Mouse (Mus musculus) cerebellum, postnatal 36 days (tissue): ENCODE results near the gene Samm50.

ENCODE experiments used
- DNase-seq, 2 experiments: peaks; one replicate each; pipeline ENCODE4 v3.0.0; 2021 to 2022; ENCODE audit warnings: mixed read lengths in 2 of 2

Samm50 gene

GRCm38 (mm10) chr15:84212031-84212755 is 20.2 kb downstream of the Samm50 start:
- peak; percentile 87 to 89 for DNase-seq

DNA sequence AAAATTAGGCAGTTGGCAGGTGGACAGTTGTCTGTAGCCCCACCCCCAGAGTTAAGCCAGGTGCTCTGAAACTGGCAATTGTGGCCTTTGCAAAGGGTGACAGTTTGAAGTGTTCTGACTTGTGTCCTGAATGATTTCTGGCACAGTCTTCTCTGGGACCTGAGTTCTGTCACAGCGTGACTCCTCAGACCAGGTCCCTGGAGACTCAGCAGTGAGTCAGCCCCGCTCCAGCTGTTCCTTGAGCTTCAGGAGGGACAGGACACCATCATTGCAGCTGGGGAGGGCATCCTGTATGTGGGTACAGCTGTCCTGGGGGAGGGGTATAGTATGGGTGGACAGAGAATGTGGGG is 20.7 kb downstream of the Samm50 start:
- no peak for DNase-seq

GRCm38 (mm10) chr15:84213162-84213739 is 21.2 kb downstream of the Samm50 start:
- DNase-seq, result no peak

DNA sequence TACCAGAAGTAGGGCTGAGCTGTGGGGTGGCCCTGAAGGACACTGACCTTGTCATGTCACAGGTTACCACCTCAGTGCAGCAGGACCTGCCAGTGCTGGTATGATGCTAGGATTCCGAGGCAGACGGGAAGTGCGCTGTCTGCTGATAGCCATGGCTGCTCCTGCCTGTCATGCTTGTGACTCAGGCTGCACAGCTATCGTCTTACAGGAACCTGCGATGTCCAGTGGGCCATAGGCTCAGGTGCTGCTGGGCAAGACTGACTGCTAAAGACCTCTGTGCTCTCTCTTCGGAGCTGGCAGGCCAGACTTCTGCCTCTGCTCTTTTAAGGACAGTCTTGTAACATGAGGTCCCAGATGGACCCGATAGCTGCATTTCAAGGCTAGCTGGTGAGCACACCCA is 22.4 kb downstream of the Samm50 start:
- DNase-seq, result no peak

GRCm38 (mm10) chr15:84215273-84215672 is 23.2 kb downstream of the Samm50 start:
- DNase-seq, result no peak

- no peak for DNase-seq
Observed at GRCm38 (mm10) chr15:84216026-84216425, 24.0 kb downstream of the Samm50 start.

DNA sequence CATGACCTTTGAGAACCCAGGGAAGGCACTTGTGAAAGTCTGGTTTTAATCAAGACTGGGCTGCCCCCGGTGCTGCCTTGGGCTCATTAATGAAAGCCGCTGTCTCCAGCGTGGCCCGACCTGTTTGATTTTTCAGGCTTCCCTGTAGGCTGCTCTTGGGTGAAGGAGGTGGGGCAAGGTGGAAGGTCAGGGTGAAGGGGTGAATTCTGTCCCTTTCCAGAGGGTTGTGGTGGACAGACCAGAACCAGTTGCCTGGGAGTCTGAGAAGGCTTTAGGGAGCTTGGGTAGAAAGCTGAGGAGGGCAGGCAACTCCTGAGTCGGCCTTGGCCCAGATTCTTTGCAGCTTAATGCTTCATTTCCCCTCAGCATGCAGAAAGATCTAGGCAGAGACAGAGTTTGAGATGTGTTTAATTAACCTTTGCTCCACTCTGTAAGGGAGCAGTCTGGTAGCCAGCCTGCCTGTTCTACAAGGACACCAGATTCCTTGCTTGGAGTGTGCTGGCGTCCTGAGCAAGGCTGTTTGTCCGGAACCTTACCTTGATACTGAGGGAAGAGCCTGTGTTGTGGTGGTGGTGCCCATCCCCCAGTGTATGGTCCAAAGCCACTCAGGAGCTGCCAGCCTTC is 24.5 kb downstream of the Samm50 start:
- no peak for DNase-seq

- no peak for DNase-seq
Observed at GRCm38 (mm10) chr15:84217969-84218782, 26.1 kb downstream of the Samm50 start.

- no peak for DNase-seq
Observed at GRCm38 (mm10) chr15:84218783-84219271, 26.8 kb downstream of the Samm50 start.

- DNase-seq, result no peak
Observed at GRCm38 (mm10) chr15:84221539-84221938, 29.5 kb downstream of the Samm50 start.

- no peak for DNase-seq
Observed at GRCm38 (mm10) chr15:84223423-84223822, 31.4 kb downstream of the Samm50 start.

- DNase-seq, result no peak
Observed at GRCm38 (mm10) chr15:84224779-84225178, 32.7 kb downstream of the Samm50 start.

DNA sequence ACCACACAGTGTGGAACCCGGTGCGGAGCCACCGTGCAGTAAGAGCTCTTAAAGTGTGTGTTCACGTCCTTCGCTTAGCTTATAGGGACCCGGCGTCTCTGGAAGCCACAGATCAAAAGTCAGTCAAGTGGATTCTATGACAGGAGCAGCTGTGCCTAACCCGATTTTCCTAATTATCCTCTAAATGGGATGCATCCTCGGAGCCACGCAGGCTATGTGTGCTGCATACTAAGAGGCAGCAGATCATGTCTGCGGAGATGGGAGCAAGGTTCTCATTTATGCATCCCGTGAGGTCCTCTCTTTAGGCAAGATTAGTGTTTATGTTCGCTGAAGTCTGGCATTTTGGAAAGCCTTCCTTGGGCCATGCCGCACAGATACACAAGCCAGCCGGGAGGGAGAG is 34.9 kb downstream of the Samm50 start:
- no peak for DNase-seq

GRCm38 (mm10) chr15:84230661-84231060 is 38.6 kb downstream of the Samm50 start:
- no peak for DNase-seq

DNA sequence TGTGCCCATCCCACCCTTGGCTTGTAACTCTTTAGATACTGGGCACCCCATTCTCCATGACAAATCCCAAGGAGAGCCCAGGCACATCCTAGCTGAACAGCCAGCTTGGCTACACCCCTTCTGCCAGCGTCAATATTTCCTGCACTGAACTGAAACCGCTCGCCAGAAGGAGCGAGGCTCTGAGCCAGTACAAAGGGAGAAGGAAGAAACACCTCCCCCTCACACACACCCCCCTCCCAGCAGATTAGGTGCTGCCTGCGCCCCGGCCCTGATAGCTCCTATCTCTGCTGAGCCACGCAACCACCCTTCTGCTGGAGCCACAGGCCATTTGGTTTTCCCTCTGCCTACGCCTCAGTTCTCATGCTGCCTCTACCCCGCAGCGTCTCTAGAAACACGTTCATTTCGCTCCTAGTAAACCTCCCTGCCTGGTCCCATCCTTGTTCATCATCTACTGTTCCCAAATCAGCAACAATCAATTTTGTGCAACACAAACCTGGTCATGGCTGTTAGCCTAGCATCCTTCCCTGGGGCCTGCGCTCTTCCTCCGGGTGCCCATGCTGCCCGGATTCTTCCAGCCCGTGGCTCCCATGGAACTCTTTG is 39.2 kb downstream of the Samm50 start:
- DNase-seq, result peak; percentile 38 to 46

DNA sequence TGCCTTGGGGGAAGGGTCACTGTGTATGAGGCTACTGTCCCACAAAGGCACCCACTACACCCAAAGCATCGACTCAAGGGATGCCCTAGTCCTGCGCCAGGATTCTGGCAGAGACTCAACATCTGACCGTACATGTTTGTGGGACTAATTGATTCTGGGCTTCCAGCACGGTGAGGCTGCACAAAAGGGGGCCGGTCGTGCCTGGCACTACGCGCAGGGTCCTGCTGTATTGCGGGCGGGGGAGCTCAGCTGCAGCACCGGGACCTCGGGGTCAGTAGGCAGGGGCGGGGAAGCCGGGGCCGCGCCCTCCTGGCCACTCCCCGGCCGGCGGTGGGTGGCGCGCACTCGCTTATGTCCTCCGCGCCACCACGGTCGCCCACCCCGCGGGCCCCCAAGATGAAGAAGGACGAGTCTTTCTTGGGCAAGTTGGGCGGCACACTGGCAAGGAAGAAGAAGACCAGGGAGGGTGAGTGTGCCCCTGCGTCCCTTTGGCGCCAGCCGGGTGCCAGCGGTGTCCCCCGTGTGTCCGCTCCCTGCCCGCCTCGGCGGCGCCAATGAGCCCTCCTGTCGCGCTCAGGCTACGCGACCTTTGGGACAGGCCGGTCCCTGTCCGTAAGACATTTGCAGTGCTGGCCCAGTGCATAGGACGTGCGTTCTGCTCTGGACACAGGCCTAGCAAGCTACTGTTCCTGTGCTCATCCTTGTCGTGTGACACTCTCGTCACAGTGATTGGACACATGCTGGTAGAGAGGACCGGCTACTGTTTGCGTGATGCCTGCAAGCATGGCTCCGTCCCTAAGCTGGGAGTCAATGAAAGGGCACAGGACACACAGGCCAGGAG is 39.9 kb downstream of the Samm50 start, which contains the start of gene Parvb:
Parvb (plus strand) TSS at position 323 of the 841 bp plus-strand sequence.
- DNase-seq, result peak; percentile 50 to 59

- DNase-seq, result no peak
Observed at GRCm38 (mm10) chr15:84232609-84233008, 40.6 kb downstream of the Samm50 start.

GRCm38 (mm10) chr15:84234794-84235581 is 42.9 kb downstream of the Samm50 start:
- no peak for DNase-seq

DNA sequence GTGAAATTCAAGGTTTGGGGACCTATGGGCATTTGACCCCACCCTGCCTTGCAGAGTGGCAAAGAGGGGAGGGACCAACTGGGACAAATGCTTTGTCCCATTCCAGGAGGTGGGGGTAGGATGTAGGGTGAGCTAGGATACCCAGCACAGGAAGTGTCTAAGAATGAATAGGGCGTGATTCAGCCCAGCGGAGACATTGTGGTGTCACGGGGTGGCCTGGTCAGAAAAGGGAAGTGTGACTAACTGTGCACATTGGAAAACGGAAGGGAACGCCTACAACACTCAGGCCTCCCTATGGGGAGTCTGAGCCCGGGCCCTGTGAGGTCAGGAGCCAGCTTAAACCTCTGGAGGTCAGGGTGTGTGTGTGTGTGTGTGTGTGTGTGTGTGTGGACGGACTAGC is 43.6 kb downstream of the Samm50 start:
- DNase-seq, result no peak

- no peak for DNase-seq
Observed at GRCm38 (mm10) chr15:84238552-84238951, 46.5 kb downstream of the Samm50 start.

DNA sequence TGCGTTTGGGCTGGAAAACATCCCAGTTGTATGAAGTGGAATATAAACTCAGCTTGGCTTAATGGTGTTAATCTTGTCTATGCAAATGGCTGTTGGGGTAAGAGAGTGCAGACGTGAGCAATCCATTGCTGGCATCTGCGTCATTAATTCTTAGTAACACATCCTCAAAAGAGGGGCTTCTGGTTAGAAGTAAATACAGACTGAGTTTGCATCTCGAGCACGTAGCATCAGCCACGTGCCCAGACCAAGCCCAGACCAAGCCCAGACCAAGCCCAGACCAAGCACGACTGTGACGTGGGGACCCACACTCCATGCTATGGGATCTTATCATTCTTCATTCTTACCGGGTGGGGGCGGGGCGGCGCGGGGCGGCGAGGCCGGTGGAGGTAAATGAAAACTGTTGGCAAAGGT is 47.0 kb downstream of the Samm50 start:
- no peak for DNase-seq
